Mouse (Mus musculus): ENCODE results near the gene Tstd1.

Tstd1 gene

GRCm38 (mm10) chr1:171418660-171419059 is at the start of gene Tstd1:
Gene Tstd1, plus strand, starts transcription at chr1:171418872.
- no peak for DNase-seq (ENCODE audit: low read depth in 2 of 2, low spot score in 2 of 2)

GRCm38 (mm10) chr1:171369845-171370556 is 48.7 kb upstream of the Tstd1 start, which contains the start of gene Nectin4:
Gene Nectin4, plus strand, starts transcription at chr1:171370099.
- no peak for DNase-seq (ENCODE audit: low read depth in 2 of 2, low spot score in 2 of 2)

GRCm38 (mm10) chr1:171372880-171373279 is 45.8 kb upstream of the Tstd1 start:
- no peak for DNase-seq (ENCODE audit: low read depth in 2 of 2, low spot score in 2 of 2)

GRCm38 (mm10) chr1:171373946-171374345 is 44.7 kb upstream of the Tstd1 start:
- no peak for DNase-seq (ENCODE audit: low read depth in 2 of 2, low spot score in 2 of 2)

- DNase-seq (ENCODE audit: low read depth in 2 of 2, low spot score in 2 of 2), result no peak
Observed at GRCm38 (mm10) chr1:171375646-171376097, 43.0 kb upstream of the Tstd1 start.

- DNase-seq (ENCODE audit: low read depth in 2 of 2, low spot score in 2 of 2), result no peak
Observed at GRCm38 (mm10) chr1:171378298-171378697, 40.4 kb upstream of the Tstd1 start.

- DNase-seq (ENCODE audit: low read depth in 2 of 2, low spot score in 2 of 2), result peak; percentile 75 to 87
Observed at GRCm38 (mm10) chr1:171379935-171380599, 38.6 kb upstream of the Tstd1 start.

GRCm38 (mm10) chr1:171382096-171382620 is 36.5 kb upstream of the Tstd1 start:
- no peak for DNase-seq (ENCODE audit: low read depth in 2 of 2, low spot score in 2 of 2)

GRCm38 (mm10) chr1:171384361-171384760 is 34.3 kb upstream of the Tstd1 start:
- DNase-seq (ENCODE audit: low read depth in 2 of 2, low spot score in 2 of 2), result no peak

GRCm38 (mm10) chr1:171385171-171385570 is 33.5 kb upstream of the Tstd1 start:
- no peak for DNase-seq (ENCODE audit: low read depth in 2 of 2, low spot score in 2 of 2)

- peak; percentile 31 to 39 for DNase-seq (ENCODE audit: low read depth in 2 of 2, low spot score in 2 of 2)
Observed at GRCm38 (mm10) chr1:171387099-171387498, 31.6 kb upstream of the Tstd1 start.

GRCm38 (mm10) chr1:171388376-171389102 is 30.1 kb upstream of the Tstd1 start, which contains the start of gene Arhgap30:
Gene Arhgap30, plus strand, starts transcription at chr1:171388954.
- peak; percentile 93 to 95 for DNase-seq (ENCODE audit: low read depth in 2 of 2, low spot score in 2 of 2)

GRCm38 (mm10) chr1:171390101-171390500 is 28.6 kb upstream of the Tstd1 start:
- DNase-seq (ENCODE audit: low read depth in 2 of 2, low spot score in 2 of 2), result peak; percentile 66 to 79

GRCm38 (mm10) chr1:171401821-171402220 is 16.9 kb upstream of the Tstd1 start:
- no peak for DNase-seq (ENCODE audit: low read depth in 2 of 2, low spot score in 2 of 2)

GRCm38 (mm10) chr1:171402991-171403390 is 15.7 kb upstream of the Tstd1 start:
- DNase-seq (ENCODE audit: low read depth in 2 of 2, low spot score in 2 of 2), result no peak

- no peak for DNase-seq (ENCODE audit: low read depth in 2 of 2, low spot score in 2 of 2)
Observed at GRCm38 (mm10) chr1:171407263-171407662, 11.4 kb upstream of the Tstd1 start.

- no peak for DNase-seq (ENCODE audit: low read depth in 2 of 2, low spot score in 2 of 2)
Observed at GRCm38 (mm10) chr1:171410231-171410630, 8.4 kb upstream of the Tstd1 start.

- peak; percentile 94 to 95 for DNase-seq (ENCODE audit: low read depth in 2 of 2, low spot score in 2 of 2)
Observed at GRCm38 (mm10) chr1:171410947-171411484, 7.7 kb upstream of the Tstd1 start, which contains the start of gene Usf1. Gene Usf1, plus strand, starts transcription at chr1:171411313.

GRCm38 (mm10) chr1:171411492-171411941 is 7.2 kb upstream of the Tstd1 start:
- peak in 1 of 2 experiments; percentile 31 for DNase-seq (ENCODE audit: low read depth in 2 of 2, low spot score in 2 of 2)

- DNase-seq (ENCODE audit: low read depth in 2 of 2, low spot score in 2 of 2), result peak; percentile 23 to 50
Observed at GRCm38 (mm10) chr1:171412001-171412441, 6.7 kb upstream of the Tstd1 start.

GRCm38 (mm10) chr1:171412446-171412845 is 6.2 kb upstream of the Tstd1 start:
- peak in 1 of 2 experiments; percentile 11 for DNase-seq (ENCODE audit: low read depth in 2 of 2, low spot score in 2 of 2)

All from CD8-positive naive resting alpha-beta T cell, adult 2 months (primary cell).